In the genomic region with DNA sequence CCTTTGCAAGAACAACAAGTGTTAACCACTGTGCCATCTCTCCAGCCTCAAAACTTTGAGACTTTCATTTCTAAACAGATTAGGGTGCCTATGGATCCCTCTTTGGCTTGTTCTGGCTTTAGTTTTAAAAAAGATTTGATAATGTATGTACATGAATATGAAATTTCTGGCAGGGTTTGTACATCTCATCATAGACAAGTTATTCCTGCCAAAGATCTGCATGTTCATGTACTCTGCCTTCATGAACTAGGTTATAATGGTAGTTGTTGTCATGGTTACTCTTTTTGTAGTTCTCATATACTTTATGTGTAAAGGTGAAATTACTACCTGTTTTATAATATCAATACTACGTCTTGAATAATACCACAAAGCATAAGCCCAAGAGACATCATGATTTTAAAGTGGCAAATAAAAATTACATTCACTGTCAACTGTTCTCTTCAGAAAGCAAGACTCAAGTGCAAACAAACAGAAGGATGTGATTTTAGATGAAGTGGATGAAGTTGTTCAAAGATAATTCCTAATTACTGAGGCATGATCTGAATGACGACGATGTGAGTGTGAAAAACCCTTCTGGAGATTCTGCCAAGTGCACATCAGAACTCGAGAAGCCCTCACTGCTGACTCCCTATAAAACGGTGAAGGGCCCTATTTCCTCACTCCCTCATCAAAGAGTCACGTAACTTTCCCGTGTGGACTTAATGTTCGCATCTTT, we compare ENCODE assay signal across 17 mouse cellular contexts. TPM values are rescaled to one million over a fixed set of nuclear protein-coding genes. Genes with fewer than 3 reads are reported as not detected.
"Had no signal": no experiment of that assay in that cellular context is flagged by ENCODE, and none has a peak within 500 bp of the region (broad histone marks: within the 10 kb centered on the region; RNA-seq: fewer than 3 reads in every experiment).

No protein-coding gene starts in this region.

- H3K36me3 ChIP-seq: liver, embryonic 13.5 days; lung, embryonic 15.5 days; midbrain, embryonic 10.5 days; midbrain, embryonic 13.5 days; neural tube, embryonic 13.5 days had no signal

- H3K4me3 ChIP-seq: layer of hippocampus, adult 2 months; left cerebral cortex, adult 2 months; liver, embryonic 13.5 days; lung, embryonic 15.5 days; megakaryocyte, embryonic 14.5 days; midbrain, embryonic 10.5 days; midbrain, embryonic 13.5 days; myocyte; neural tube, embryonic 13.5 days had no signal

- H3K27ac ChIP-seq: kidney, postnatal 0 days; layer of hippocampus, adult 2 months; left cerebral cortex, adult 2 months; liver, embryonic 13.5 days; lung, embryonic 15.5 days; midbrain, embryonic 10.5 days; midbrain, embryonic 13.5 days; neural tube, embryonic 13.5 days had no signal

- ATAC-seq: midbrain, embryonic 13.5 days; midbrain, embryonic 16.5 days had no signal

- H3K4me1 ChIP-seq: liver, embryonic 13.5 days; lung, embryonic 15.5 days; megakaryocyte, embryonic 14.5 days; neural tube, embryonic 13.5 days had no signal

- H3K9me3 ChIP-seq: liver, embryonic 13.5 days; lung, embryonic 15.5 days; megakaryocyte, embryonic 14.5 days; midbrain, embryonic 10.5 days; midbrain, embryonic 13.5 days; neural tube, embryonic 13.5 days had no signal

- DNase-seq: kidney, postnatal 25 days; layer of hippocampus, adult 9-11 months; liver, embryonic 13.5 days; lung, postnatal 10 days; lung, postnatal 36 days; thymus, adult 18-20 months; thymus, postnatal 36 days had no signal

- H3K27me3 ChIP-seq: liver, embryonic 13.5 days; lung, embryonic 15.5 days; megakaryocyte, embryonic 14.5 days; midbrain, embryonic 13.5 days; neural tube, embryonic 13.5 days had no signal

- H3K9ac ChIP-seq: liver, embryonic 13.5 days; lung, embryonic 15.5 days; midbrain, embryonic 13.5 days; neural tube, embryonic 13.5 days had no signal

- H3K4me2 ChIP-seq: liver, embryonic 13.5 days; lung, embryonic 15.5 days; midbrain, embryonic 13.5 days; neural tube, embryonic 13.5 days had no signal

RNA-seq across cellular contexts. Expression of gene Kcnq5, which starts 39.0 kb away (rescaled TPM):
- polyA plus RNA-seq: myocyte had no signal
